Mouse (Mus musculus) spleen, adult 2 months (tissue): Measurements from ENCODE around the gene Tmem245.

ENCODE experiments used
- CTCF ChIP-seq: fragments of 200-500 bp; IDR thresholded peaks from 2 replicates; pipeline ENCODE4 v1.5.1; 2011; ENCODE audit warnings: mild to moderate bottlenecking, inconsistent platforms; ENCODE audit not compliant: insufficient read depth, insufficient read length, insufficient replicate concordance; ENCODE audit errors: extremely low read depth
- POLR2A ChIP-seq: fragments of 200-500 bp; IDR thresholded peaks from 2 replicates; pipeline ENCODE4 v1.6.1; 2011; ENCODE audit warnings: low read depth, low read length, inconsistent platforms

GRCm38 (mm10) chr4:56949494-56949893 is 2.3 kb upstream of the Tmem245 start:
- TF ChIP-seq CTCF, result no peak
- no peak for TF ChIP-seq POLR2A
